Mouse (Mus musculus): Measurements from ENCODE around the gene Afmid.

Afmid gene

GRCm38 (mm10) chr11:117825333-117826101, at the start of gene Afmid, which contains the start of gene Tk1:
Gene Afmid, plus strand, starts transcription at chr11:117825924.
Gene Tk1, minus strand, starts transcription at chr11:117826092.
- CTCF ChIA-PET: interaction anchor here (0.9 to 2.0 kb wide), 4 partner anchors 35 to 87 kb away, joined by 3 to 15 read pairs (median 5); no protein-coding TSS in a partner anchor

- CTCF ChIA-PET: no interaction called here
These were observed 49.5 kb upstream of the Afmid start for GRCm38 (mm10) chr11:117776085-117776792.

- CTCF ChIA-PET: no interaction called here
These were observed 48.6 kb upstream of the Afmid start for GRCm38 (mm10) chr11:117777111-117777510.

GRCm38 (mm10) chr11:117778031-117778430, 47.7 kb upstream of the Afmid start:
- CTCF ChIA-PET: no interaction called here

- CTCF ChIA-PET: interaction anchor here (0.6 to 1.2 kb wide), 5 partner anchors 10 to 360 kb away, joined by 3 to 5 read pairs (median 3); no protein-coding TSS in a partner anchor
These were observed 46.8 kb upstream of the Afmid start for GRCm38 (mm10) chr11:117778851-117779433.

- CTCF ChIA-PET: interaction anchor here (0.7 to 1.2 kb wide), 4 partner anchors 9 to 62 kb away, joined by 3 to 5 read pairs (median 3); no protein-coding TSS in a partner anchor
These were observed 46.1 kb upstream of the Afmid start for GRCm38 (mm10) chr11:117779434-117780198.

- CTCF ChIA-PET: interaction anchor here (1.2 kb wide), 1 partner anchor 62 kb away, joined by 3 read pairs; no protein-coding TSS in a partner anchor
These were observed 45.6 kb upstream of the Afmid start for GRCm38 (mm10) chr11:117780199-117780515.

- CTCF ChIA-PET: interaction anchor here (0.5 to 1.7 kb wide), 2 partner anchors 10 to 394 kb away, joined by 3 to 7 read pairs; no protein-coding TSS in a partner anchor
These were observed 45.1 kb upstream of the Afmid start for GRCm38 (mm10) chr11:117780582-117781111.

GRCm38 (mm10) chr11:117781199-117781821, 44.4 kb upstream of the Afmid start:
- CTCF ChIA-PET: interaction anchor here (1.1 to 1.7 kb wide), 2 partner anchors 9 to 85 kb away, joined by 5 to 7 read pairs; no protein-coding TSS in a partner anchor

GRCm38 (mm10) chr11:117781993-117782704, 43.6 kb upstream of the Afmid start, which contains the start of the genes Tmc8 and Tmc6:
Gene Tmc8, plus strand, starts transcription at chr11:117782076.
Gene Tmc6, minus strand, starts transcription at chr11:117782198.
- CTCF ChIA-PET: interaction anchor here (1.1 to 2.5 kb wide), 4 partner anchors 8 to 86 kb away, joined by 5 to 7 read pairs (median 5); no protein-coding TSS in a partner anchor

- CTCF ChIA-PET: interaction anchor here (0.7 to 2.5 kb wide), 3 partner anchors 42 to 119 kb away, joined by 5 to 12 read pairs (median 5); no protein-coding TSS in a partner anchor
These were observed 43.1 kb upstream of the Afmid start for GRCm38 (mm10) chr11:117782705-117783034.

GRCm38 (mm10) chr11:117783089-117783488, 42.6 kb upstream of the Afmid start:
- CTCF ChIA-PET: interaction anchor here (0.7 to 2.5 kb wide), 3 partner anchors 42 to 119 kb away, joined by 5 to 12 read pairs (median 5); no protein-coding TSS in a partner anchor

GRCm38 (mm10) chr11:117783683-117784309, 41.9 kb upstream of the Afmid start:
- CTCF ChIA-PET: interaction anchor here (1.5 to 2.5 kb wide), 2 partner anchors 41 to 66 kb away, joined by 5 read pairs; no protein-coding TSS in a partner anchor

- CTCF ChIA-PET: interaction anchor here (0.6 kb wide), 1 partner anchor 52 kb away, joined by 13 read pairs; no protein-coding TSS in a partner anchor
These were observed 39.4 kb upstream of the Afmid start for GRCm38 (mm10) chr11:117786294-117786693.

GRCm38 (mm10) chr11:117788481-117788880, 37.2 kb upstream of the Afmid start:
- CTCF ChIA-PET: interaction anchor here (0.6 to 2.4 kb wide), 4 partner anchors 9 to 111 kb away, joined by 3 to 14 read pairs (median 4); no protein-coding TSS in a partner anchor

- CTCF ChIA-PET: interaction anchor here (0.6 to 2.5 kb wide), 8 partner anchors 9 to 271 kb away, joined by 3 to 15 read pairs (median 4); partner anchors contain the start of genes Afmid, Tk1, Tmc6 and Tmc8
These were observed 35.4 kb upstream of the Afmid start for GRCm38 (mm10) chr11:117790286-117790685.

- CTCF ChIA-PET: interaction anchor here (0.6 to 2.5 kb wide), 7 partner anchors 9 to 106 kb away, joined by 3 to 15 read pairs (median 4); partner anchors contain the start of genes Afmid, Tk1, Tmc6 and Tmc8
These were observed 34.9 kb upstream of the Afmid start for GRCm38 (mm10) chr11:117790703-117791440.

- CTCF ChIA-PET: interaction anchor here (0.9 to 2.5 kb wide), 4 partner anchors 10 to 82 kb away, joined by 4 to 15 read pairs (median 6); partner anchors contain the start of genes Afmid, Tk1, Tmc6 and Tmc8
These were observed 34.3 kb upstream of the Afmid start for GRCm38 (mm10) chr11:117791441-117791761.

Measured in spleen, embryonic (tissue).